Mouse (Mus musculus): ENCODE data around the gene Gm15319. TPM values are rescaled to one million over a fixed set of nuclear protein-coding genes. Genes with fewer than 3 reads are reported as not detected.
"Not testable (repeated sequence)": the region's sequence is repeated elsewhere in the genome, so short reads cannot be mapped to it uniquely, and the experiment has no call there.

Gene Gm15319
- polyA plus RNA-seq (2012; rRNA removed), result 0.32 and 0.61 TPM in 2 replicates

GRCm38 (mm10) chr8:20363110-20363509 is at the start of gene Gm15319:
Gm15319 (minus strand) TSS chr8:20363210.
- not testable (repeated sequence) for H3K4me1 ChIP-seq (ENCODE audit: control insufficient read depth, insufficient read depth, low read length); H3K27ac ChIP-seq (ENCODE audit: insufficient read depth, low read length); H3K4me3 ChIP-seq (ENCODE audit: insufficient read depth, low read length)

- H3K4me1 ChIP-seq (ENCODE audit: control insufficient read depth, insufficient read depth, low read length); H3K4me3 ChIP-seq (ENCODE audit: insufficient read depth, low read length); H3K27ac ChIP-seq (ENCODE audit: insufficient read depth, low read length): not testable (repeated sequence)
Observed at GRCm38 (mm10) chr8:20410355-20410754, 47.3 kb upstream of the Gm15319 start.

- not testable (repeated sequence) for H3K4me1 ChIP-seq (ENCODE audit: control insufficient read depth, insufficient read depth, low read length); H3K27ac ChIP-seq (ENCODE audit: insufficient read depth, low read length); H3K4me3 ChIP-seq (ENCODE audit: insufficient read depth, low read length)
Observed at GRCm38 (mm10) chr8:20408441-20409030, 45.5 kb upstream of the Gm15319 start.

DNA sequence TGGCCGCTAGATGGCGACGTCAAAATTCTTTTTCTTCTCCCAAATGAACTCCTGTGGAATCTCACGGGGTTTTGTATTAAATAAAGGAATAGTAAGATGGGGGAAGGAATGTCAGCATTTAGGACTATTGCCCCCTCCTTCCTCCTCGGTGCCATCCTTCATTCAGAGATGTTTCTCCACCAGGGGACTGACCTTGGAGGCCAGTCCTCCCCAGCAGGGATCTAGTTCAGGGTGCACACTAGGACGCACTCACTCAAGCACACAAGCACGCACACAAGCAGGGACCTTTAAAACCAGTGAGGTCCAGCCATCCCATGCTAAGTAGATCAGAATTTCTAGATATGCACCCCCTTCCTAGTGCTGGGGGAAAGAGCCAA is 26.3 kb upstream of the Gm15319 start:
- not testable (repeated sequence) for H3K27ac ChIP-seq (ENCODE audit: insufficient read depth, low read length); H3K4me1 ChIP-seq (ENCODE audit: control insufficient read depth, insufficient read depth, low read length); H3K4me3 ChIP-seq (ENCODE audit: insufficient read depth, low read length)

GRCm38 (mm10) chr8:20388706-20389362 is 25.8 kb upstream of the Gm15319 start:
- H3K27ac ChIP-seq (ENCODE audit: insufficient read depth, low read length); H3K4me3 ChIP-seq (ENCODE audit: insufficient read depth, low read length); H3K4me1 ChIP-seq (ENCODE audit: control insufficient read depth, insufficient read depth, low read length): not testable (repeated sequence)

DNA sequence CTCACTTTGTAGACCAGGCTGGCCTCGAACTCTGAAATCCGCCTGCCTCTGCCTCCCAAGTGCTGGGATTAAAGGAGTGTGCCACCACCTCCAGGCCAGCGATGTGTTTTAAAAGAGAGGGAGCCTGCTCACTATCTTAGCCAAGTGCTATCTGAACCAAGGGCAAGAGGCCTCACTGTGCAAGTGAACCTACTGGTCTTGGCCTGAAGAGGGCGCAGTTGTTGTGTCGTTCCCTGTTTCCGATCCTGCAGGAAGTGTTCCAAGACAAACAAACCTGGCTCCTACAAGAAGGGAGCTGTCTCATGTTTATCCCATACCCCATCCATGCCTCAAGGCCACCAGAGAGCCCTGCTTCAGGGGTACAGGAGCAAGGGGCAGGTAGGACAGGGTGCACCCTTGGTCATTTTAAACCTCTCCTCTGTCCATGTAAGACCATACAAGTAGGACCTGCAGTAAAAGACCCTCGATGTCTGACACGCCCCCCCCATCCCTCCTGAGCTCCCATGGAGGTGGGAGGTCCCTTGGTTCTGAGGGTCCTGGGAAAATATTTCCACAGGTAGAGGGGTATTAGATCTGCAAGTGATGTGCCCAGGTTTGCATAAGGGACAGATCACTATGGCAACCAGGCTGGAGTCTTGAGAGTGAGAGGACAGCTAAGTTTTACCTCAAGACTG is 24.2 kb upstream of the Gm15319 start:
- not testable (repeated sequence) for H3K4me1 ChIP-seq (ENCODE audit: control insufficient read depth, insufficient read depth, low read length); H3K27ac ChIP-seq (ENCODE audit: insufficient read depth, low read length); H3K4me3 ChIP-seq (ENCODE audit: insufficient read depth, low read length)

DNA sequence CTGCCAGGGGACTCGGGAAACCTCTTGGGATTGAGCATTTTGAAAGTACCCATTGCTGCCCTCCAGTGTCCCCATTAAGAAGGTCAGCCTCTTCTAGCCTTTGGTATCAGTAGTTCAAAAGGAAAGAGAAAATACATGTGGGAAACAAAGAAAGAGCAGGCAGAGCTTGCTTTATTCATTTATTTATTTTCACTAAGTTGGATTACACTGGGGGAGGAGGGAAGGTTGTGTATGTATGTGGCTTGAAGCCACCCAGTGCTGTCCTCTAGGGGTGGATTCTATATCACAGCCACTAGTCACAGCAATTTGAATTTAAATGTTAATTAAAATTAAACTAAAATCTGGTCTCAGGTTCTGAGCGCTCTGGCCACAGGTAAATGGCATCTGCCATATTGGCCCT is 22.0 kb upstream of the Gm15319 start:
- H3K4me1 ChIP-seq (ENCODE audit: control insufficient read depth, insufficient read depth, low read length); H3K4me3 ChIP-seq (ENCODE audit: insufficient read depth, low read length): not testable (repeated sequence)

GRCm38 (mm10) chr8:20384131-20384530 is 21.1 kb upstream of the Gm15319 start:
- H3K27ac ChIP-seq (ENCODE audit: insufficient read depth, low read length); H3K4me3 ChIP-seq (ENCODE audit: insufficient read depth, low read length); H3K4me1 ChIP-seq (ENCODE audit: control insufficient read depth, insufficient read depth, low read length): not testable (repeated sequence)

More for the DNA sequence above, 22.0 kb upstream of the Gm15319 start:
- not testable (repeated sequence) for H3K27ac ChIP-seq (ENCODE audit: insufficient read depth, low read length)

DNA sequence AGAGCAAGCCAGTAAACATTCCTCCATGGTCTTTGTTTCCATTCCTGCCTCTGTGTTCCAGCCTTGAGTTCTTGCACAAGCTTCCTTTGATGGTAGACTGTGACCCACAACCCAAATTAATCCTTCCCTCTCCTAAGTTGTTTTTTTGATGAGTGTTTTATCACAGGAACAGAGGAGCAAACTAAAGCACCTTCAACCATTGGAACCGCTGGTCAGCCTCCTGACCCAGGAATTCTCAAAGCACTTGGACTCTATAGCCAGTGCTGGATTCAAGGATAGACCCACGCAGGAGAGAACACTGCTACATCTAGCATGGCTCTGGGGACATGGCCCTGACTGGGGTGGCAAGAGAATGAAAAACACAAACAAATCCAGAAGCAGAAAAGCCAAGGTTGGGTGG is 19.1 kb upstream of the Gm15319 start:
- not testable (repeated sequence) for H3K27ac ChIP-seq (ENCODE audit: insufficient read depth, low read length); H3K4me3 ChIP-seq (ENCODE audit: insufficient read depth, low read length); H3K4me1 ChIP-seq (ENCODE audit: control insufficient read depth, insufficient read depth, low read length)

DNA sequence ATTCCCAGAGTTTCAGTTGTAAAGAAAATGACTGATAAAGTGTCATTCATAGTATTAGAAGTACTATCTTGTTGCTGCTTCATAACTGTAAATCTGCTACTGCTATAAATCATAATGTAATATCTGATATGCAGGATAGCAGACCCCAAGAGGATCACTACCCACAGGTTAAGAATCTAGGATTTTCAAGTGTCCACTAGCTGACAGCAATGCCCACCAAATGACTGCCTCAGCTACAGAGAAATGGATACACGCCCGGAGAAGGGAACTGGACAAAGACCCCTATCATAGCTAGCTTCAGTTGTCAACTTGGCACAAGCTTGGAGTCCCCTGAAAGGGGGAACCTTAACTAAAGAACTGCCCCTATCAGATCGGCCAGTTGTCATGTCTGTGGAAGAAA is 18.6 kb upstream of the Gm15319 start:
- not testable (repeated sequence) for H3K4me1 ChIP-seq (ENCODE audit: control insufficient read depth, insufficient read depth, low read length); H3K27ac ChIP-seq (ENCODE audit: insufficient read depth, low read length); H3K4me3 ChIP-seq (ENCODE audit: insufficient read depth, low read length)

DNA sequence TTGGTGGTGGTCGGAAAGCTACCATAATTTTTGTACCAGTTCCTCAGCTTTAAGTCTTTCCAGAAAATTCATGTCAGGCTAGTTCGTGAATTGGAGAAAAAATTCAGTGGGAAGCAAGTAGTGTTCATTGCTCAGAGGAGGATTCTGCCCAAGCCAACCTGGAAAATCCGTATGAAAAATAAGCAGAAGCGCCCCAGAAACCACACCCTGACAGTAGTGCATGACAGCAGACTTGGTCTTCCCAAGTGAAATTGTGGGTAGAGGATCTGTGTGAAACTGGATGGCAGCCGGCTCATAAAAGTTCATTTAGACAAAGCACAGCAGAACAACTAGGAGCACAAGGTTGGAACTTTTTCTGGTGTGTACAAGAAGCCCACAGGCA is 18.2 kb upstream of the Gm15319 start:
- H3K4me1 ChIP-seq (ENCODE audit: control insufficient read depth, insufficient read depth, low read length); H3K4me3 ChIP-seq (ENCODE audit: insufficient read depth, low read length); H3K27ac ChIP-seq (ENCODE audit: insufficient read depth, low read length): not testable (repeated sequence)

DNA sequence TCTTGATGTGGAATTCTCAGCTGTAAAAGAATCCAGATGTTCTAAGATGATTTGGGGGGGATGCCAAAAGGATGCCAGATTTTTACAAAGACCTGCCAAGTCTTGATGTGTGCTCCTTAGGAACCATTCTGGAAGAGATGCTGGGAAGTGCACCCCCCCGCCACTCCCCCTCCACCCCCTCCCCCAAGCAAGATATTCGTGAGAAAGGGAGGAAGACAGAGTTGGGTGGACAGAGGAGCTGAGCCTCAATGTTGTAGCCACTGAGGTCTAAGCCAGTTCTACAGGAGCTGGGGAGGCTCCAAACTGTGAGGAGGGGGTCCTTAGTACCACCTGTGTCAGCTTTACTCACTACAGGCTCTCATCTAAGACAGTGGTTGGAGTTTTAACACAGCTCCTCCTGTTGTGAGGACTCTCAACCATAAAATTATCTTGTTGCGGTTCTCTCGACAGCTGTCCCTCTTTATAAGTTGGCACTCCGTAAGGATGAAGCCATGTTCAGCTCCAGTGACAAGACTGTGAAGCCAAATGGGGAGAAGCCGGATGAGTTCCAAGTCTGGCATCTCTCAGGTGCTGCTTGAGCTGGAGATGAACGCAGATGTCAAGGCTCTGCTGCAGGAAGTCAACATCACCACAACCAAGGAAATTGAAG is 17.7 kb upstream of the Gm15319 start:
- not testable (repeated sequence) for H3K4me3 ChIP-seq (ENCODE audit: insufficient read depth, low read length); H3K4me1 ChIP-seq (ENCODE audit: control insufficient read depth, insufficient read depth, low read length); H3K27ac ChIP-seq (ENCODE audit: insufficient read depth, low read length)

DNA sequence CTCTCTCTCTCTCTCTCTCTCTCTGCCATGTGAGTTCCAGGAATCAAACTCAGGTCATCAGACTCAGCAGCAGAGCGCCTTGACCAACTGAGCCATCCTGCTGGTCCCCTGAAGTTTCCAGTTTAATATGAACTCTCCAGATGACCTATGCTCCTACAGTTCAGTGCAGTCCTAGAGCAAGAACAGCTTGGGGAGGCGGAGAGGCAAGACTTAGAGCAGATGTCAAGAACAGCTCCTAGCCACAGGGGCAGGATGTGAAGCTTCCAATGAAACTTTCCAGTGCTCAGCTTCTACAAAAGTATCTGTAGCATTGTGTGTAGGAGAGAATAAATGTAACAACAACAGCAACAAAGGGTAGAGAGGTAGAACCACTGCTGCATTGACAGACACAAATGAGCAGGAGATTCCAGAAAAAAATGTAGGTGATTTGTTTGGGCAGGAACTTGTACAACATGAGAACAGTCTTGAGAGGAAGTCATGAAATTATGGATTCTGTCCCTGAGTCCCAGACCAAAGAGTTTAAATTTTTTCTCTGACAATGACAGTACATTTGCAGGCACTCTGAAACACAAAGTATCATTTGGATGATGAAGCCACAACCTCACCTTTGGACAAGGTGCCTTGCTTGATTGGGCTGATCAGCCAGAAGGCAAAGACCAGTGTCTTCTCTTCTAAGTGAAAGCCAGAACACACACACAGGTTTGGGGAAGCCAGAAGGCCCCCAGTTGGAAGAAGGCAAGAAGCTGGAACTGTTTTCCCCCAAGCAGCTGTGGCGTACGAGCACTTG is 16.8 kb upstream of the Gm15319 start:
- H3K27ac ChIP-seq (ENCODE audit: insufficient read depth, low read length); H3K4me1 ChIP-seq (ENCODE audit: control insufficient read depth, insufficient read depth, low read length); H3K4me3 ChIP-seq (ENCODE audit: insufficient read depth, low read length): not testable (repeated sequence)

DNA sequence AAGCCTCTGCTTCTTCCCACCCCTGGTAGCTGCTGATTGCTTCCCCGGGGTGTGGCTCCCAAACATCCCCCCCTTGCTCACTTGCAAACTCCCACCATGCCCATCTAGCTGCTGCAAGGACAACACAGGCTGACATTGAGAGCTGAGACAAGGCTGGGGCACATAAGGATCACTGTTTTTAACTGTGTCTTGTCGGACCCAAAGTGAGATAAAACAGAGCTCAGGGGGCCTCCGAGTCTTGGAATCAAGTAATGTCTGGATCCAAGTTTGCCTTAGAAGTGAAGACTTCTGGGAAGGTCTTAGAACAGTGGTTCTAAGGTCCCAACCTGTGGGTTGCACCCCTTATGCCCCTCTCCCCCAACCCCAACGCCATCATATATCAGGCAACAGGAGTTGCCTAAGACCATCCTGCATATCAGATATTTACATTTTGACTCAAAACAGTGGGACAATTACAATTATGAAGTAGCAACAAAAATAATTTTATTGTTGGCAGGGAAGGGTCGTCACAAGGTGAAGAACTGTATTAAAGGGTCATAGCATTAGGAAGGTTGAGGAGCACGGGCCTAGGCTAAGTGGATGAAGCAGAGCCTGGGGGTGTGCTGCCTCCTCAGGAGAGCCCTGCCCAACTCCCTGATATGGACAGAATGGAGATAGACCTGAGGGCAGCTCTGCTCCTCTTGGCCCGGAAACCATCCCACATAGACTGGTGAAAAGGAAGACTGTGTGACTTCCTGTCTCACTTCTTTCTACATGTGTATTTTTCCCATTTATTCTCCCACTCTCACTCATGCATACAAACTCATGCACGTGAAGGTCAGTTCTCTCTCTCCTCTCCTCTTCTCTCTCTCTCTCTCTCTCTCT is 16.0 kb upstream of the Gm15319 start:
- not testable (repeated sequence) for H3K27ac ChIP-seq (ENCODE audit: insufficient read depth, low read length); H3K4me3 ChIP-seq (ENCODE audit: insufficient read depth, low read length); H3K4me1 ChIP-seq (ENCODE audit: control insufficient read depth, insufficient read depth, low read length)
